Mouse (Mus musculus) thymus, postnatal 25 days (tissue): ENCODE results near the gene Fgd2.
"Not testable (repeated sequence)": the region's sequence is repeated elsewhere in the genome, so short reads cannot be mapped to it uniquely, and the experiment has no call there.

Experiments
- DNase-seq: peaks from one replicate; pipeline ENCODE4 v3.0.0; 2022

The Fgd2 gene

GRCm38 (mm10) chr17:29337979-29338823 is 22.5 kb upstream of the Fgd2 start:
- DNase-seq = peak; percentile 66

GRCm38 (mm10) chr17:29339170-29339768 is 21.4 kb upstream of the Fgd2 start:
- DNase-seq = no peak

GRCm38 (mm10) chr17:29340406-29341261 is 20.1 kb upstream of the Fgd2 start:
- no peak for DNase-seq

GRCm38 (mm10) chr17:29341591-29342003 is 19.1 kb upstream of the Fgd2 start:
- DNase-seq = peak; percentile 62

GRCm38 (mm10) chr17:29342010-29342910 is 18.5 kb upstream of the Fgd2 start:
- no peak for DNase-seq

- no peak for DNase-seq
Observed at GRCm38 (mm10) chr17:29343241-29343640, 17.5 kb upstream of the Fgd2 start.

- no peak for DNase-seq
Observed at GRCm38 (mm10) chr17:29345272-29345671, 15.4 kb upstream of the Fgd2 start.

- DNase-seq = no peak
Observed at GRCm38 (mm10) chr17:29346496-29347125, 14.1 kb upstream of the Fgd2 start.

- no peak for DNase-seq
Observed at GRCm38 (mm10) chr17:29347126-29347644, 13.5 kb upstream of the Fgd2 start.

GRCm38 (mm10) chr17:29347645-29348256 is 13.0 kb upstream of the Fgd2 start, which contains the start of gene Mtch1:
Gene Mtch1, minus strand, starts transcription at chr17:29347934.
- DNase-seq = peak; percentile 100

GRCm38 (mm10) chr17:29348996-29349395 is 11.7 kb upstream of the Fgd2 start:
- DNase-seq = no peak

GRCm38 (mm10) chr17:29351056-29351455 is 9.7 kb upstream of the Fgd2 start:
- DNase-seq = not testable (repeated sequence)

GRCm38 (mm10) chr17:29355461-29355840 is 5.3 kb upstream of the Fgd2 start:
- DNase-seq = no peak

GRCm38 (mm10) chr17:29355841-29356478 is 4.8 kb upstream of the Fgd2 start:
- DNase-seq = no peak

- DNase-seq = no peak
Observed at GRCm38 (mm10) chr17:29356479-29356856, 4.2 kb upstream of the Fgd2 start.

GRCm38 (mm10) chr17:29356882-29357281 is 3.8 kb upstream of the Fgd2 start:
- no peak for DNase-seq

- DNase-seq = no peak
Observed at GRCm38 (mm10) chr17:29358928-29359327, 1.8 kb upstream of the Fgd2 start.

- DNase-seq = peak; percentile 58
Observed at GRCm38 (mm10) chr17:29361982-29362691, 1.4 kb downstream of the Fgd2 start.

- no peak for DNase-seq
Observed at GRCm38 (mm10) chr17:29363109-29363508, 2.4 kb downstream of the Fgd2 start.

GRCm38 (mm10) chr17:29365105-29365621 is 4.4 kb downstream of the Fgd2 start:
- no peak for DNase-seq
